Mouse (Mus musculus): Measurements from ENCODE around the gene Ghrhr. TPM values are rescaled to one million over a fixed set of nuclear protein-coding genes. Genes with fewer than 3 reads are reported as not detected.
A peak's percentile ranks its signal among the peaks of the same experiment; 100 is the strongest.

Gene Ghrhr
- polyA plus RNA-seq, 1 experiment from 2014 or later, result not detected

GRCm38 (mm10) chr6:55381966-55382365 is 5.9 kb downstream of the Ghrhr start:
- H3K36me3 ChIP-seq (ENCODE audit: control insufficient read depth, insufficient read depth, low read length), result no peaks in the 10 kb centered on the region
- no peaks in the 10 kb centered on the region for H3K27me3 ChIP-seq (ENCODE audit: control insufficient read depth, insufficient read depth, low read length)
- DNase-seq (ENCODE audit: low spot score, missing footprints), result no peak
- H3K4me2 ChIP-seq, result no peak overlapping the region
- no peaks in the 10 kb centered on the region for H3K4me1 ChIP-seq (ENCODE audit: control insufficient read depth, insufficient read depth, low read length)
- no peak for ATAC-seq (ENCODE audit: low FRiP score)
- no peaks in the 10 kb centered on the region for H3K9me3 ChIP-seq (ENCODE audit: control insufficient read depth, low read length)
- WGBS, result 83% methylated on average over 4 of the region's 4 CpGs
- no peak overlapping the region for H3K9ac ChIP-seq (ENCODE audit: low read length)
- H3K27ac ChIP-seq (ENCODE audit: low read depth, low read length), result no peak overlapping the region
- H3K4me3 ChIP-seq (ENCODE audit: low read depth, low read length), result no peak overlapping the region

- Histone ChIP-seq H3K4me1 (ENCODE audit: control insufficient read depth, insufficient read depth, low read length) (peaks cover 3% of the 10 kb centered on the region), H3K4me2 (no peak overlapping the region), H3K9me3 (ENCODE audit: control insufficient read depth, low read length) (no peaks in the 10 kb centered on the region), H3K4me3 (ENCODE audit: low read depth, low read length) (no peak overlapping the region), H3K27me3 (ENCODE audit: control insufficient read depth, insufficient read depth, low read length) (no peaks in the 10 kb centered on the region), H3K27ac (ENCODE audit: low read depth, low read length) (no peak overlapping the region), H3K9ac (ENCODE audit: low read length) (no peak overlapping the region), H3K36me3 (ENCODE audit: control insufficient read depth, insufficient read depth, low read length) (no peaks in the 10 kb centered on the region)
- DNase-seq (ENCODE audit: low spot score, missing footprints), result peak; percentile 89
- no peak for ATAC-seq (ENCODE audit: low FRiP score)
- WGBS, result 17% methylated on average over 1 of the region's 1 CpGs
Measured at GRCm38 (mm10) chr6:55383897-55384296, 7.8 kb downstream of the Ghrhr start.

- Histone ChIP-seq H3K4me1 (ENCODE audit: control insufficient read depth, insufficient read depth, low read length) (peaks cover 4% of the 10 kb centered on the region), H3K36me3 (ENCODE audit: control insufficient read depth, insufficient read depth, low read length) (no peaks in the 10 kb centered on the region), H3K4me2 (no peak overlapping the region), H3K9me3 (ENCODE audit: control insufficient read depth, low read length) (no peaks in the 10 kb centered on the region), H3K4me3 (ENCODE audit: low read depth, low read length) (no peak overlapping the region), H3K27ac (ENCODE audit: low read depth, low read length) (no peak overlapping the region), H3K9ac (ENCODE audit: low read length) (no peak overlapping the region), H3K27me3 (ENCODE audit: control insufficient read depth, insufficient read depth, low read length) (no peaks in the 10 kb centered on the region)
- DNase-seq (ENCODE audit: low spot score, missing footprints), result no peak
- WGBS, result 82% methylated on average over 5 of the region's 5 CpGs
- ATAC-seq (ENCODE audit: low FRiP score), result no peak
Measured at GRCm38 (mm10) chr6:55384356-55384951, 8.4 kb downstream of the Ghrhr start.

GRCm38 (mm10) chr6:55388546-55389169 is 12.6 kb downstream of the Ghrhr start:
- H3K9ac ChIP-seq (ENCODE audit: low read length), result no peak overlapping the region
- no peaks in the 10 kb centered on the region for H3K27me3 ChIP-seq (ENCODE audit: control insufficient read depth, insufficient read depth, low read length)
- ATAC-seq (ENCODE audit: low FRiP score) (peak; percentile 30; the same call in 1 of the 2 replicates), DNase-seq (ENCODE audit: low spot score, missing footprints) (peak; percentile 88)
- no peaks in the 10 kb centered on the region for H3K9me3 ChIP-seq (ENCODE audit: control insufficient read depth, low read length)
- no peak overlapping the region for H3K4me2 ChIP-seq
- H3K27ac ChIP-seq (ENCODE audit: low read depth, low read length), result peak overlapping the region; percentile 38; the same call in 1 of the 2 replicates
- no peaks in the 10 kb centered on the region for H3K36me3 ChIP-seq (ENCODE audit: control insufficient read depth, insufficient read depth, low read length)
- H3K4me1 ChIP-seq (ENCODE audit: control insufficient read depth, insufficient read depth, low read length), result peaks cover 4% of the 10 kb centered on the region
- H3K4me3 ChIP-seq (ENCODE audit: low read depth, low read length), result no peak overlapping the region
- 46% methylated on average over 12 of the region's 12 CpGs for WGBS

- ATAC-seq (ENCODE audit: low FRiP score), result no peak
- 69% methylated on average over 5 of the region's 5 CpGs for WGBS
- no peak overlapping the region for H3K9ac ChIP-seq (ENCODE audit: low read length)
- H3K27ac ChIP-seq (ENCODE audit: low read depth, low read length), result no peak overlapping the region
- no peaks in the 10 kb centered on the region for H3K27me3 ChIP-seq (ENCODE audit: control insufficient read depth, insufficient read depth, low read length)
- DNase-seq (ENCODE audit: low spot score, missing footprints), result no peak
- peaks cover 4% of the 10 kb centered on the region for H3K4me1 ChIP-seq (ENCODE audit: control insufficient read depth, insufficient read depth, low read length)
- H3K4me2 ChIP-seq, result no peak overlapping the region
- H3K9me3 ChIP-seq (ENCODE audit: control insufficient read depth, low read length), result no peaks in the 10 kb centered on the region
- H3K36me3 ChIP-seq (ENCODE audit: control insufficient read depth, insufficient read depth, low read length), result no peaks in the 10 kb centered on the region
- H3K4me3 ChIP-seq (ENCODE audit: low read depth, low read length), result no peak overlapping the region
Measured at GRCm38 (mm10) chr6:55389321-55389720, 13.2 kb downstream of the Ghrhr start.

- no peak overlapping the region for H3K4me2 ChIP-seq
- H3K4me1 ChIP-seq (ENCODE audit: control insufficient read depth, insufficient read depth, low read length), result peaks cover 10% of the 10 kb centered on the region
- WGBS, result 65% methylated on average over 4 of the region's 4 CpGs
- H3K36me3 ChIP-seq (ENCODE audit: control insufficient read depth, insufficient read depth, low read length), result no peaks in the 10 kb centered on the region
- ATAC-seq (ENCODE audit: low FRiP score) (no peak), DNase-seq (ENCODE audit: low spot score, missing footprints) (no peak)
- no peak overlapping the region for H3K9ac ChIP-seq (ENCODE audit: low read length)
- no peaks in the 10 kb centered on the region for H3K9me3 ChIP-seq (ENCODE audit: control insufficient read depth, low read length)
- no peaks in the 10 kb centered on the region for H3K27me3 ChIP-seq (ENCODE audit: control insufficient read depth, insufficient read depth, low read length)
- no peak overlapping the region for H3K4me3 ChIP-seq (ENCODE audit: low read depth, low read length)
- H3K27ac ChIP-seq (ENCODE audit: low read depth, low read length), result no peak overlapping the region
Measured at GRCm38 (mm10) chr6:55391814-55392213, 15.7 kb downstream of the Ghrhr start.

- Histone ChIP-seq H3K4me2 (no peak overlapping the region), H3K9me3 (ENCODE audit: control insufficient read depth, low read length) (no peaks in the 10 kb centered on the region), H3K27ac (ENCODE audit: low read depth, low read length) (no peak overlapping the region), H3K9ac (ENCODE audit: low read length) (no peak overlapping the region), H3K36me3 (ENCODE audit: control insufficient read depth, insufficient read depth, low read length) (no peaks in the 10 kb centered on the region), H3K27me3 (ENCODE audit: control insufficient read depth, insufficient read depth, low read length) (no peaks in the 10 kb centered on the region), H3K4me1 (ENCODE audit: control insufficient read depth, insufficient read depth, low read length) (peaks cover 10% of the 10 kb centered on the region), H3K4me3 (ENCODE audit: low read depth, low read length) (no peak overlapping the region)
- peak; percentile 99 for DNase-seq (ENCODE audit: low spot score, missing footprints)
- WGBS, result 10% methylated on average over 4 of the region's 4 CpGs
- peak; percentile 74 for ATAC-seq (ENCODE audit: low FRiP score)
Measured at GRCm38 (mm10) chr6:55392453-55392852, 16.4 kb downstream of the Ghrhr start.

GRCm38 (mm10) chr6:55394854-55395253 is 18.8 kb downstream of the Ghrhr start:
- Histone ChIP-seq H3K9ac (ENCODE audit: low read length) (no peak overlapping the region), H3K4me3 (ENCODE audit: low read depth, low read length) (no peak overlapping the region), H3K27me3 (ENCODE audit: control insufficient read depth, insufficient read depth, low read length) (no peaks in the 10 kb centered on the region), H3K4me1 (ENCODE audit: control insufficient read depth, insufficient read depth, low read length) (0 out of 2 replicates have a peak, but pooled peaks cover 6% of the 10 kb centered on the region), H3K27ac (ENCODE audit: low read depth, low read length) (no peak overlapping the region), H3K36me3 (ENCODE audit: control insufficient read depth, insufficient read depth, low read length) (no peaks in the 10 kb centered on the region), H3K4me2 (no peak overlapping the region), H3K9me3 (ENCODE audit: control insufficient read depth, low read length) (no peaks in the 10 kb centered on the region)
- DNase-seq (ENCODE audit: low spot score, missing footprints) (no peak), ATAC-seq (ENCODE audit: low FRiP score) (no peak)
- 78% methylated on average over 10 of the region's 10 CpGs for WGBS

- 70% methylated on average over 3 of the region's 3 CpGs for WGBS
- Histone ChIP-seq H3K4me2 (no peak overlapping the region), H3K36me3 (ENCODE audit: control insufficient read depth, insufficient read depth, low read length) (no peaks in the 10 kb centered on the region), H3K27me3 (ENCODE audit: control insufficient read depth, insufficient read depth, low read length) (no peaks in the 10 kb centered on the region), H3K9me3 (ENCODE audit: control insufficient read depth, low read length) (no peaks in the 10 kb centered on the region), H3K4me1 (ENCODE audit: control insufficient read depth, insufficient read depth, low read length) (0 out of 2 replicates have a peak, but pooled peaks cover 6% of the 10 kb centered on the region), H3K27ac (ENCODE audit: low read depth, low read length) (peak overlapping the region; percentile 6; the same call in 1 of the 2 replicates), H3K4me3 (ENCODE audit: low read depth, low read length) (no peak overlapping the region), H3K9ac (ENCODE audit: low read length) (no peak overlapping the region)
- ATAC-seq (ENCODE audit: low FRiP score) (no peak), DNase-seq (ENCODE audit: low spot score, missing footprints) (no peak)
Measured at GRCm38 (mm10) chr6:55396176-55396575, 20.1 kb downstream of the Ghrhr start.
